Mouse (Mus musculus) bone marrow macrophage, adult 2 months (primary cell): ENCODE data around the gene Trappc6a.

Experiments
- CTCF ChIP-seq: IDR thresholded peaks from 2 replicates; pipeline ENCODE4 v1.5.1; 2012; ENCODE audit warnings: low read depth, mild to moderate bottlenecking, low read length, moderate library complexity
- POLR2A ChIP-seq: IDR thresholded peaks from 2 replicates; pipeline ENCODE4 v1.6.1; 2012; ENCODE audit warnings: mild to moderate bottlenecking, low read depth, low read length, borderline replicate concordance

- no peak for TF ChIP-seq CTCF
- no peak for TF ChIP-seq POLR2A
These were observed 1.9 kb upstream of the Trappc6a start for GRCm38 (mm10) chr7:19506326-19506725.
